Mouse (Mus musculus): Measurements from ENCODE around the gene Arnt2. TPM values are rescaled to one million over a fixed set of nuclear protein-coding genes. Genes with fewer than 3 reads are reported as not detected.

Gene Arnt2
- polyA plus RNA-seq, 1 experiment from 2014 or later = 18.5 TPM

DNA sequence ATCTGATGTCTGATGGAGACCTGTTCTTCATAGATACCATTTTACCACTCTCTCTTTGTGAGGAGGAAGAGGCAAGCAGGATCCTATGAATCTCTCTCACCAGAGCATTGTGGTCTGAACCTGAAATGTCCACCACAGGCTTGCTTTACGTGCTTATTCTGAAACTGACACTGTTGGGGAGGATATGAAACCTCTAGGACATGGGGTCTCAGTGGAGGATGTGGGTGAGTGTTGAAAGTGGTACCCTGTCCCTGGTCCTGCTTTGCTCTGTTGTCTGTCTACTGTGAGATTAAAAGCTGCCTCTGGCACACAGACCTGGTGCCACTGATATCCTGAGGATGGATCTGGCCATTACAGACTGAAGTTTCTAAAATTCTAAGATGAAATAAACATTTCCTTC lies 88.4 kb downstream of the Arnt2 start:
- DNase-seq (ENCODE audit: low spot score) (no peak), ATAC-seq (replicated peaks; ENCODE audit: insufficient number of reproducible peaks, low FRiP score, low TSS enrichment, low read depth) (no peak)
- H3K4me1 ChIP-seq (ENCODE audit: control insufficient read depth, insufficient read depth, low read length) = no peaks in the 10 kb centered on the region
- H3K4me3 ChIP-seq (ENCODE audit: low read depth, low read length) = no peak overlapping the region
- no peak overlapping the region for H3K4me2 ChIP-seq (ENCODE audit: low read depth, low read length)
- H3K27me3 ChIP-seq (ENCODE audit: control insufficient read depth, insufficient read depth, low read length) = no peaks in the 10 kb centered on the region
- 89% methylated on average over 1 of the region's 1 CpGs for WGBS
- H3K9ac ChIP-seq (replicated peaks; ENCODE audit: low read length) = no peak overlapping the region
- H3K9me3 ChIP-seq (replicated peaks; ENCODE audit: control insufficient read depth, low read length) = no peaks in the 10 kb centered on the region
- no peak overlapping the region for H3K27ac ChIP-seq (replicated peaks; ENCODE audit: low read depth, low read length)
- H3K36me3 ChIP-seq (replicated peaks; ENCODE audit: control insufficient read depth, insufficient read depth, low read depth, low read length) = no peaks in the 10 kb centered on the region

DNA sequence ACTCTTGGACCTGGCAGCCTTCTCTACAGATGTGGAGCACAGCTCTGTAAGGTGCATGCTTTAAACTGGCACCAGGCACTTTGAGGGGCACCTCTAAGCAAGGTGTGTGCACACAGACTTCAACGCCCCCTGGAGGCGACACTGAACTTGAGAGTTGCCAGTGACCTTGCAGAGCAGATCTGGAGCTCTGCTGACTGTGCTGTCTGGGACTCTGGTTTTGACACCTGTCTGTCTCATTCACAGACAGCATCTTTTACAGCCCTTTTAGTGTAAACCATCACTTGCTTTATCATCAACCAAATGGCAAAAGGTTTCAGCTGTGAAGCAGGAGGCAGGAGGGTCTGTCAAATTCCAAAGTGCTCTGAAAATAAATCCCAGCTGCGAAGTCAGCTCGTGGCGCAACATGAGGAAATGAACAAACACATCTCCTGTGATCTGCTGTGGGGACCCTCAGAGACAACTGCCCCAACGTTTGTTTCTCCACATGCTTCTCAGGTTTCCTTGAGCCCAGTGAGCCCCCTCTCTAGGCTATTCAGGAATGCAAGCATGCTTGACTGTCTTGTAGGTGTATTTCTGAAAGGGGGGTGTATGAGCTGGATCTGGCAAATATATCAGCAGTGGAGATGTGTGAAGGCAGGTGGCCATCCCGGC lies 94.5 kb downstream of the Arnt2 start:
- Histone ChIP-seq H3K36me3 (replicated peaks; ENCODE audit: control insufficient read depth, insufficient read depth, low read depth, low read length) (no peaks in the 10 kb centered on the region), H3K27me3 (ENCODE audit: control insufficient read depth, insufficient read depth, low read length) (no peaks in the 10 kb centered on the region), H3K4me1 (ENCODE audit: control insufficient read depth, insufficient read depth, low read length) (no peaks in the 10 kb centered on the region), H3K4me3 (ENCODE audit: low read depth, low read length) (no peak overlapping the region), H3K9ac (replicated peaks; ENCODE audit: low read length) (no peak overlapping the region), H3K9me3 (replicated peaks; ENCODE audit: control insufficient read depth, low read length) (no peaks in the 10 kb centered on the region), H3K4me2 (ENCODE audit: low read depth, low read length) (no peak overlapping the region), H3K27ac (replicated peaks; ENCODE audit: low read depth, low read length) (no peak overlapping the region)
- peak; percentile 42 for DNase-seq (ENCODE audit: low spot score)
- no peak for ATAC-seq (replicated peaks; ENCODE audit: insufficient number of reproducible peaks, low FRiP score, low TSS enrichment, low read depth)
- WGBS = 43% methylated on average over 7 of the region's 7 CpGs

DNA sequence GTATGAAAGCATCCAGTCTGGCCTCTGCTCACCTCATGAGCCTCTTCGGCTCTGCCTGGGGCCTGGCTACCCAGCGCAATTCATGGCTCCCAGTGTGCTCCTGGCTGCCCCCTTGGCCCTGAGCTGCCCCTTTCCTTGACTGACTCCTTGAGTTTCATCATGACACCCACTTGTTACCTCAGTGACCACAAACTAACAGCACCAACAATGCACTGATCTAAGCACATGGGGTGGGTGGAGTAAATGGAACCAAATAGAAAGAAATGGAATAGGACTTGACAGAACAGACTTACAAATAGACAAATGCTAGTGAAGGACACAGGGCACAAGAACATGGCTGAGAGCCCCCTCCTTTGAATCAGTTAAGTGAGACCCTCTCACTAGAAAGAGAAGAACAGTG lies 95.2 kb downstream of the Arnt2 start:
- DNase-seq (ENCODE audit: low spot score) = no peak
- no peak overlapping the region for H3K9ac ChIP-seq (replicated peaks; ENCODE audit: low read length)
- ATAC-seq (replicated peaks; ENCODE audit: insufficient number of reproducible peaks, low FRiP score, low TSS enrichment, low read depth) = no peak

DNA sequence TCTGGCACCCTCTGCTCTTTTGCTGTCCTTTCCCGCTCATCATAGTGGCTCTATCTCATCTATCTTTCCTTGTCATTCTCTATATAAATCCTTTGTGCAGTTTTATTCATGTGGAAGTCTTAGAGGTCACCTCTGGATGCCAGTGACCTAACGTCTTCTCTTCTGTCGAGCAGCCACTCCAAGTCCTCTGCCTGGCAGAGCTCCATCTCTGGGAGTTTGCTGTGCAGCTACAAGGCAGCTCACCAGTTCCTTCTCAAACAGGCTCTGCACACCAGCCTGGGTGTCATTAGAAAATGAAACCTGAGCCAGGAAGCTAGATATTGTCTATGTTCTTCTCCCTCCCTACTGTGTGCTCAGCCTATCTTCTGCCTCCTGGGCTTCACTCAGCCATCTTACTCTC lies 98.4 kb downstream of the Arnt2 start:
- no peaks in the 10 kb centered on the region for H3K9me3 ChIP-seq (replicated peaks; ENCODE audit: control insufficient read depth, low read length)
- no peaks in the 10 kb centered on the region for H3K27me3 ChIP-seq (ENCODE audit: control insufficient read depth, insufficient read depth, low read length)
- no peaks in the 10 kb centered on the region for H3K36me3 ChIP-seq (replicated peaks; ENCODE audit: control insufficient read depth, insufficient read depth, low read depth, low read length)
- no peak overlapping the region for H3K4me3 ChIP-seq (ENCODE audit: low read depth, low read length)
- H3K4me1 ChIP-seq (ENCODE audit: control insufficient read depth, insufficient read depth, low read length) = no peaks in the 10 kb centered on the region
- WGBS = 92% methylated on average over 3 of the region's 3 CpGs
- no peak overlapping the region for H3K4me2 ChIP-seq (ENCODE audit: low read depth, low read length)
- ATAC-seq (replicated peaks; ENCODE audit: insufficient number of reproducible peaks, low FRiP score, low TSS enrichment, low read depth) = no peak
- no peak overlapping the region for H3K27ac ChIP-seq (replicated peaks; ENCODE audit: low read depth, low read length)
- DNase-seq (ENCODE audit: low spot score) = no peak
- H3K9ac ChIP-seq (replicated peaks; ENCODE audit: low read length) = no peak overlapping the region

More for the DNA sequence above, 95.2 kb downstream of the Arnt2 start:
- Histone ChIP-seq H3K36me3 (replicated peaks; ENCODE audit: control insufficient read depth, insufficient read depth, low read depth, low read length) (no peaks in the 10 kb centered on the region), H3K9me3 (replicated peaks; ENCODE audit: control insufficient read depth, low read length) (no peaks in the 10 kb centered on the region), H3K27me3 (ENCODE audit: control insufficient read depth, insufficient read depth, low read length) (no peaks in the 10 kb centered on the region), H3K4me1 (ENCODE audit: control insufficient read depth, insufficient read depth, low read length) (no peaks in the 10 kb centered on the region), H3K4me2 (ENCODE audit: low read depth, low read length) (no peak overlapping the region), H3K4me3 (ENCODE audit: low read depth, low read length) (no peak overlapping the region), H3K27ac (replicated peaks; ENCODE audit: low read depth, low read length) (no peak overlapping the region)
- WGBS = 97% methylated on average over 2 of the region's 2 CpGs

DNA sequence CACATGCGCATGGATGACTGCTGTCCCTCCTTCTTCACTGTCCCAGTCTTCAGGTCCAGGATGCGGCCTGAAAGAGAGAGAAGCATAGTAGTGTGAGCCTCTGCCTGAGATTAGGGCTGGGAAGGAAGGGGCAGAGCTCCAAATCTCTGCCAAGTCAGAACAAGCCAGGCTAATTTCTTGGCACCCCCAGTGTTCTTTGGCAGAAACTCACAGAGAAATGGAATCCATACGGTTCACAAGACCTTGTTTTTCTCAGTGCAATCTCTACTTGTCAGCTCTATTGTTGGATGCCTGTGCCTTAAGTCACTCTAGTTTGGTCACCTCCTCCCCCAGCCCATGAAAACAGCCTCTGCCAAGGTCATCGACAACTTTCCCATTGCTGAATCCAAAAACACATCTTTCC lies 99.1 kb downstream of the Arnt2 start:
- no peaks in the 10 kb centered on the region for H3K27me3 ChIP-seq (ENCODE audit: control insufficient read depth, insufficient read depth, low read length)
- H3K9ac ChIP-seq (replicated peaks; ENCODE audit: low read length) = no peak overlapping the region
- ATAC-seq (replicated peaks; ENCODE audit: insufficient number of reproducible peaks, low FRiP score, low TSS enrichment, low read depth) (no peak), DNase-seq (ENCODE audit: low spot score) (no peak)
- H3K9me3 ChIP-seq (replicated peaks; ENCODE audit: control insufficient read depth, low read length) = no peaks in the 10 kb centered on the region
- H3K4me3 ChIP-seq (ENCODE audit: low read depth, low read length) = no peak overlapping the region
- no peak overlapping the region for H3K27ac ChIP-seq (replicated peaks; ENCODE audit: low read depth, low read length)
- H3K36me3 ChIP-seq (replicated peaks; ENCODE audit: control insufficient read depth, insufficient read depth, low read depth, low read length) = no peaks in the 10 kb centered on the region
- no peaks in the 10 kb centered on the region for H3K4me1 ChIP-seq (ENCODE audit: control insufficient read depth, insufficient read depth, low read length)
- H3K4me2 ChIP-seq (ENCODE audit: low read depth, low read length) = no peak overlapping the region
- 90% methylated on average over 4 of the region's 4 CpGs for WGBS

DNA sequence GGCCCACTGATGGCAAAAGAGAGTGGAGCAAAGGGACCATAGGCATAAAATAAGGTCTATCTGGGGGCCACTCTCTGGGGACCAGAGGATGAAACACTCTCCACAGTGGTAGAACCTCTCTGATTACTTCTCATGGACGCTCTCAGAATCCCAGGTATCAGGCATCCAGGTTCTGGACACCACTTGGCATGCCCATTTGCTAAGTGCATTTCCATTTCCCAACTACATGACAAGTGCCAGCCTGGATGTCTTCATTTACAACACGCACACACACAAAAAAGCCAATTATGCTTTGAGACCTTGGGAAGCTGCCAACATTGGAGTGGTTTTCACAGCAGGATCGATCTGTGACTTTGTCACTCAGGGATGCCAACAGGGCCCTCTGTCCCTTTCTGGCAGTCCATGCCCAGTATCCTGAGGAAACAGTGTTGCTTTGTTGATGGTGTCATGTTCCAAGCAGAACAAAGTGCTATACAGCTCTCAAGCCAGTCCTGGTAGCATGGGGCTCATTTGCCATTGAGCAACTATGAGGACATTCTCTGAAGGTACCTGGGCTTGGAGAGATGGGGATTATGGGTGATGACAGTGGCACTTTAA lies 102.5 kb downstream of the Arnt2 start:
- ATAC-seq (replicated peaks; ENCODE audit: insufficient number of reproducible peaks, low FRiP score, low TSS enrichment, low read depth) (no peak), DNase-seq (ENCODE audit: low spot score) (no peak)
- no peaks in the 10 kb centered on the region for H3K9me3 ChIP-seq (replicated peaks; ENCODE audit: control insufficient read depth, low read length)
- no peak overlapping the region for H3K4me2 ChIP-seq (ENCODE audit: low read depth, low read length)
- H3K27ac ChIP-seq (replicated peaks; ENCODE audit: low read depth, low read length) = no peak overlapping the region
- H3K4me3 ChIP-seq (ENCODE audit: low read depth, low read length) = no peak overlapping the region
- H3K36me3 ChIP-seq (replicated peaks; ENCODE audit: control insufficient read depth, insufficient read depth, low read depth, low read length) = no peaks in the 10 kb centered on the region; the same call in 1 of the 2 replicates
- no peak overlapping the region for H3K9ac ChIP-seq (replicated peaks; ENCODE audit: low read length)
- no peaks in the 10 kb centered on the region for H3K27me3 ChIP-seq (ENCODE audit: control insufficient read depth, insufficient read depth, low read length)
- no peaks in the 10 kb centered on the region for H3K4me1 ChIP-seq (ENCODE audit: control insufficient read depth, insufficient read depth, low read length)
- WGBS = 95% methylated on average over 3 of the region's 3 CpGs

DNA sequence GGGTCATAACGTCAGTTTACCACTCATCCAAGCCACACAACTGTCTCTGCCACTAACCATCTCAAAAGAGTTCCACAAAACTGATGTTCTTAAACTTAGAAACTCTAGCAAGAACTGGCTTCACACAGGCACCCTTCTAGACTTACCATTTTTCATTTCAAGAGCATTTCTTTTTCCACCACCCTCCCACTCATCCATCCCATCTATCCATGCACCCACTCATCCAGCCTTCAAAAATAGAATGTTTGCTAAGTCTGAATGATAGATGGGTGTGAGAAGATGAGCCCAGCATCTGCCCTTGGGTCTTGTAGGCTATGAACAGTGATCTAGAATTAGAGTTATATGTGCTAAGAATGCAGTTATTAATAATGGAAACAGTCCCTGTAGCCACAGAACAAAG lies 109.7 kb downstream of the Arnt2 start:
- no peaks in the 10 kb centered on the region for H3K9me3 ChIP-seq (replicated peaks; ENCODE audit: control insufficient read depth, low read length)
- no peak overlapping the region for H3K9ac ChIP-seq (replicated peaks; ENCODE audit: low read length)
- WGBS = 95% methylated on average over 1 of the region's 1 CpGs
- H3K4me2 ChIP-seq (ENCODE audit: low read depth, low read length) = no peak overlapping the region
- no peak for DNase-seq (ENCODE audit: low spot score)
- no peak for ATAC-seq (replicated peaks; ENCODE audit: insufficient number of reproducible peaks, low FRiP score, low TSS enrichment, low read depth)
- H3K4me3 ChIP-seq (ENCODE audit: low read depth, low read length) = no peak overlapping the region
- no peaks in the 10 kb centered on the region; the same call in 1 of the 2 replicates for H3K36me3 ChIP-seq (replicated peaks; ENCODE audit: control insufficient read depth, insufficient read depth, low read depth, low read length)
- no peak overlapping the region for H3K27ac ChIP-seq (replicated peaks; ENCODE audit: low read depth, low read length)
- H3K4me1 ChIP-seq (ENCODE audit: control insufficient read depth, insufficient read depth, low read length) = no peaks in the 10 kb centered on the region
- no peaks in the 10 kb centered on the region for H3K27me3 ChIP-seq (ENCODE audit: control insufficient read depth, insufficient read depth, low read length)

DNA sequence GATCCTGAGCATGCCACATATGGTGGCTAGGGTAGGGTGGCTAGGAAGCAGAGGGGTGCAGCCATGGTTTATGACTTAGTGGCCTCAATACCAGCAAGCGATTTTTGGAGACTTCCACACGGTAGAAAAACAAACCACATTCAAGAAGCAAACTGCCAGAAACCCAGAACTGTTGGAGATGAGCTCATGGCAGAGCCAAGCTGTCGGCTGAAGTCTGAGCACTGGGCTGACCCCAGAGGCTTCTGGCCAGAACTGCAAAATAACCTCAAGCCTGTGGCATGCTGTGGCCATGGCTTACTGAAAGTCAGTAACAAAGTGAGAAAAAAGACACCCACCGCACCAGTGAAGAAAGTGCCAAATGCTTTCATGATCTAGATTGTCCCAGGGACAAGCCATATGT lies 110.4 kb downstream of the Arnt2 start:
- Histone ChIP-seq H3K9me3 (replicated peaks; ENCODE audit: control insufficient read depth, low read length) (no peaks in the 10 kb centered on the region), H3K27ac (replicated peaks; ENCODE audit: low read depth, low read length) (no peak overlapping the region), H3K9ac (replicated peaks; ENCODE audit: low read length) (no peak overlapping the region), H3K4me2 (ENCODE audit: low read depth, low read length) (no peak overlapping the region), H3K36me3 (replicated peaks; ENCODE audit: control insufficient read depth, insufficient read depth, low read depth, low read length) (no peaks in the 10 kb centered on the region; the same call in 1 of the 2 replicates), H3K4me3 (ENCODE audit: low read depth, low read length) (no peak overlapping the region), H3K27me3 (ENCODE audit: control insufficient read depth, insufficient read depth, low read length) (no peaks in the 10 kb centered on the region), H3K4me1 (ENCODE audit: control insufficient read depth, insufficient read depth, low read length) (no peaks in the 10 kb centered on the region)
- ATAC-seq (replicated peaks; ENCODE audit: insufficient number of reproducible peaks, low FRiP score, low TSS enrichment, low read depth) = no peak
- WGBS = 88% methylated on average over 4 of the region's 4 CpGs
- DNase-seq (ENCODE audit: low spot score) = no peak
